Mouse (Mus musculus) spleen, postnatal 4 days (tissue): ENCODE results near the gene Cdk4.
A peak's percentile ranks its signal among the peaks of the same experiment; 100 is the strongest.

Experiments
- DNase-seq, 2 experiments: peaks; one replicate each; pipeline ENCODE4 v3.0.0; 2022; ENCODE audit warnings: low spot score in 2 of 2

The Cdk4 gene

GRCm38 (mm10) chr10:127075080-127075479 is 11.7 kb downstream of the Cdk4 start, which contains the start of gene Agap2:
Agap2 (plus strand) TSS chr10:127075284.
- DNase-seq = peak; percentile 67 to 81

GRCm38 (mm10) chr10:127075651-127076050 is 12.3 kb downstream of the Cdk4 start:
- no peak for DNase-seq

GRCm38 (mm10) chr10:127076082-127076481 is 12.7 kb downstream of the Cdk4 start:
- no peak for DNase-seq

- DNase-seq = no peak
Observed at GRCm38 (mm10) chr10:127077515-127077914, 14.2 kb downstream of the Cdk4 start.

GRCm38 (mm10) chr10:127078001-127078676 is 14.8 kb downstream of the Cdk4 start:
- no peak for DNase-seq

- no peak for DNase-seq
Observed at GRCm38 (mm10) chr10:127078677-127079575, 15.6 kb downstream of the Cdk4 start.

- no peak for DNase-seq
Observed at GRCm38 (mm10) chr10:127079665-127080391, 16.5 kb downstream of the Cdk4 start.

GRCm38 (mm10) chr10:127080901-127081780 is 17.8 kb downstream of the Cdk4 start:
- no peak for DNase-seq

- DNase-seq = no peak
Observed at GRCm38 (mm10) chr10:127081996-127082620, 18.8 kb downstream of the Cdk4 start.

- DNase-seq = no peak
Observed at GRCm38 (mm10) chr10:127083292-127083914, 20.1 kb downstream of the Cdk4 start.

- DNase-seq = no peak
Observed at GRCm38 (mm10) chr10:127083915-127084306, 20.6 kb downstream of the Cdk4 start.

GRCm38 (mm10) chr10:127085052-127085451 is 21.7 kb downstream of the Cdk4 start:
- DNase-seq = peak in 1 of 2 experiments; percentile 57

- no peak for DNase-seq
Observed at GRCm38 (mm10) chr10:127085633-127086032, 22.3 kb downstream of the Cdk4 start.

- DNase-seq = peak in 1 of 2 experiments; percentile 61
Observed at GRCm38 (mm10) chr10:127090560-127091411, 27.5 kb downstream of the Cdk4 start.

- DNase-seq = peak in 1 of 2 experiments; percentile 67
Observed at GRCm38 (mm10) chr10:127091507-127092396, 28.4 kb downstream of the Cdk4 start.

- DNase-seq = peak in 1 of 2 experiments; percentile 57
Observed at GRCm38 (mm10) chr10:127092742-127093141, 29.4 kb downstream of the Cdk4 start.

- no peak for DNase-seq
Observed at GRCm38 (mm10) chr10:127094382-127094802, 31.1 kb downstream of the Cdk4 start.

GRCm38 (mm10) chr10:127098514-127098913 is 35.2 kb downstream of the Cdk4 start:
- DNase-seq = no peak
